Mouse (Mus musculus) midbrain, embryonic 16.5 days (tissue): Measurements from ENCODE around the gene Reg1. TPM values are rescaled to one million over a fixed set of nuclear protein-coding genes. Genes with fewer than 3 reads are reported as not detected.
A peak's percentile ranks its signal among the peaks of the same experiment; 100 is the strongest.

Experiments
- ATAC-seq: fragments of 200-750 bp; cut with Nextera tagmentation; 2 replicates; pipeline ENCODE4 v1.8.0; 2017; ENCODE audit warnings: moderate TSS enrichment
- H3K27ac ChIP-seq: fragments of 300-500 bp; sonication (generic); 2 replicates; pipeline ENCODE4 v1.5.1; 2014; ENCODE audit warnings: mild to moderate bottlenecking, low read length, mixed read lengths
- H3K27me3 ChIP-seq: fragments of 300-500 bp; sonication (generic); 2 replicates; pipeline ENCODE4 v1.6.1; 2014; ENCODE audit warnings: low read depth, low read length, mixed read lengths; ENCODE audit not compliant: control insufficient read depth, insufficient read depth
- H3K36me3 ChIP-seq: fragments of 300-500 bp; sonication (generic); 2 replicates; pipeline ENCODE4 v1.6.1; 2014; ENCODE audit warnings: mild to moderate bottlenecking, low read length, moderate library complexity, mixed read lengths; ENCODE audit not compliant: control insufficient read depth, insufficient read depth
- H3K4me1 ChIP-seq: fragments of 300-500 bp; sonication (generic); 2 replicates; pipeline ENCODE4 v1.6.1; 2014; ENCODE audit warnings: mild to moderate bottlenecking, low read length, mixed read lengths; ENCODE audit not compliant: control insufficient read depth, insufficient read depth
- H3K4me2 ChIP-seq: fragments of 300-500 bp; sonication (generic); 2 replicates; pipeline ENCODE4 v1.6.1; 2014; ENCODE audit warnings: mild to moderate bottlenecking, low read length, mixed read lengths
- H3K4me3 ChIP-seq: fragments of 300-500 bp; sonication (generic); 2 replicates; pipeline ENCODE4 v1.5.1; 2014; ENCODE audit warnings: low read depth, mild to moderate bottlenecking, low read length, moderate library complexity, mixed read lengths
- H3K9ac ChIP-seq: fragments of 300-500 bp; sonication (generic); 2 replicates; pipeline ENCODE4 v1.6.1; 2014; ENCODE audit warnings: low read depth, low read length, mixed read lengths
- H3K9me3 ChIP-seq: fragments of 300-500 bp; sonication (generic); replicated peaks from 2 replicates; pipeline ENCODE4 v1.6.1; 2014; ENCODE audit warnings: mild to moderate bottlenecking, low read length, mixed read lengths; ENCODE audit not compliant: control insufficient read depth, poor library complexity, severe bottlenecking
- WGBS: fragments of 180-500 bp; shearing (Covaris S2); extraction: QIAGEN DNeasy Blood & Tissue Kit; methylation state at CpG from one replicate; pipeline ENCODE4 v1.1.7; 2014; 5-methylcytosine and 5-hydroxymethylcytosine counted together
- polyA plus RNA-seq: library from polyadenylated mRNA; unstranded; fragments of >200 nt; fragmentation: Nextera tagmentation; extraction: Ambion mirVana; gene quantifications from 2 replicates; pipeline ENCODE4 v1.2.1, GENCODE M21; 2015

The Reg1 gene
- polyA plus RNA-seq, 1 experiment from 2014 or later: not detected

GRCm38 (mm10) chr6:78460191-78460825 is 37.8 kb downstream of the Reg1 start:
- no peaks in the 10 kb centered on the region for H3K36me3 ChIP-seq
- WGBS: 34% methylated on average over 3 of the region's 3 CpGs
- H3K4me2 ChIP-seq: no peak overlapping the region
- H3K27ac ChIP-seq: no peak overlapping the region
- H3K27me3 ChIP-seq: no peaks in the 10 kb centered on the region
- H3K9me3 ChIP-seq: no peaks in the 10 kb centered on the region
- H3K4me3 ChIP-seq: no peak overlapping the region
- no peak overlapping the region for H3K9ac ChIP-seq
- ATAC-seq: 0 out of 2 replicates have a peak, but pooled peaks have one; percentile 11
- H3K4me1 ChIP-seq: no peaks in the 10 kb centered on the region

- no peaks in the 10 kb centered on the region for H3K4me1 ChIP-seq
- no peak overlapping the region for H3K4me3 ChIP-seq
- no peak overlapping the region for H3K27ac ChIP-seq
- no peaks in the 10 kb centered on the region for H3K27me3 ChIP-seq
- no peak overlapping the region for H3K9ac ChIP-seq
- no peaks in the 10 kb centered on the region for H3K36me3 ChIP-seq
- no peaks in the 10 kb centered on the region for H3K9me3 ChIP-seq
- H3K4me2 ChIP-seq: no peak overlapping the region
- no peak for ATAC-seq
- WGBS: 79% methylated on average over 2 of the region's 2 CpGs
Measured at GRCm38 (mm10) chr6:78462360-78462759, 39.8 kb downstream of the Reg1 start.

GRCm38 (mm10) chr6:78463266-78463665 is 40.8 kb downstream of the Reg1 start:
- Histone ChIP-seq H3K36me3 (no peaks in the 10 kb centered on the region), H3K27ac (no peak overlapping the region), H3K9me3 (no peaks in the 10 kb centered on the region), H3K4me1 (no peaks in the 10 kb centered on the region), H3K9ac (no peak overlapping the region), H3K27me3 (no peaks in the 10 kb centered on the region), H3K4me2 (no peak overlapping the region), H3K4me3 (no peak overlapping the region)
- no peak for ATAC-seq
- 89% methylated on average over 2 of the region's 2 CpGs for WGBS

GRCm38 (mm10) chr6:78468772-78469171 is 46.3 kb downstream of the Reg1 start, which contains the start of gene Reg3g:
TSS of gene Reg3g (minus strand) at chr6:78468872.
- no peak within 1 kb of the TSS for H3K27ac ChIP-seq
- H3K4me1 ChIP-seq: no peaks in the 10 kb centered on the region
- H3K4me2 ChIP-seq: no peak within 1 kb of the TSS
- H3K4me3 ChIP-seq: no peak within 1 kb of the TSS
- H3K9me3 ChIP-seq: no peaks in the 10 kb centered on the region
- H3K9ac ChIP-seq: no peak within 1 kb of the TSS
- ATAC-seq: no peak
- 98% methylated on average over 2 of the region's 2 CpGs for WGBS
- no peaks in the 10 kb centered on the region for H3K36me3 ChIP-seq
- H3K27me3 ChIP-seq: no peaks in the 10 kb centered on the region

GRCm38 (mm10) chr6:78469287-78469686 is 46.8 kb downstream of the Reg1 start:
- Histone ChIP-seq H3K27ac (no peak overlapping the region), H3K9me3 (no peaks in the 10 kb centered on the region), H3K9ac (no peak overlapping the region), H3K4me2 (no peak overlapping the region), H3K4me1 (no peaks in the 10 kb centered on the region), H3K36me3 (no peaks in the 10 kb centered on the region), H3K27me3 (no peaks in the 10 kb centered on the region), H3K4me3 (no peak overlapping the region)
- no peak for ATAC-seq
- WGBS: 85% methylated on average over 3 of the region's 3 CpGs

Other genes with a start within 250 kb of the Reg1 start
- gene Reg3b, start 52.1 kb upstream of the Reg1 start, polyA plus RNA-seq: 0.31 and 0.57 TPM in 2 replicates
- not detected in 2 replicates for gene Reg3d, start 43.8 kb upstream of the Reg1 start, polyA plus RNA-seq
- not detected in 2 replicates for gene Reg3a, start 42.0 kb upstream of the Reg1 start, polyA plus RNA-seq
- gene Reg2, start 27.1 kb upstream of the Reg1 start, polyA plus RNA-seq: not detected in 2 replicates
- gene Reg3g, start 46.2 kb downstream of the Reg1 start, polyA plus RNA-seq: not detected in 2 replicates